In genomic region chr12:71017242-71017571, GRCm38 (mm10) we compare ENCODE assay signal across 8 mouse cellular contexts. TPM values are rescaled to one million over a fixed set of nuclear protein-coding genes. Genes with fewer than 3 reads are reported as not detected.
DNase-seq lines count a peak whose midpoint lies in the region; ATAC-seq and TF ChIP-seq lines count a peak whose summit lies in the region.

No protein-coding gene starts in this region.

- ATAC-seq in intestine, embryonic 16.5 days: no peak
- no peak for ATAC-seq in neural tube, embryonic 14.5 days (ENCODE audit: low read depth)

- H3K4me2 ChIP-seq in intestine, embryonic 16.5 days (ENCODE audit: low read depth, low read length): peak overlapping the region; percentile 67
- peak overlapping the region; percentile 81 for H3K4me2 ChIP-seq in neural tube, embryonic 14.5 days (ENCODE audit: low read depth, low read length)

- TF ChIP-seq CTCF in left cerebral cortex, adult 2 months (IDR thresholded peaks at IDR 0.05): no peak

- H3K4me1 ChIP-seq in embryonic facial prominence, embryonic 10.5 days: peaks cover 22% of the 10 kb centered on the region
- peaks cover 11% of the 10 kb centered on the region for H3K4me1 ChIP-seq in intestine, embryonic 16.5 days (ENCODE audit: control insufficient read depth, insufficient read depth, low read length)
- H3K4me1 ChIP-seq in neural tube, embryonic 14.5 days (ENCODE audit: control insufficient read depth, insufficient read depth, low read length): peaks cover 23% of the 10 kb centered on the region

- H3K9me3 ChIP-seq in embryonic facial prominence, embryonic 10.5 days: no peaks in the 10 kb centered on the region
- no peaks in the 10 kb centered on the region for H3K9me3 ChIP-seq in intestine, embryonic 16.5 days (ENCODE audit: control insufficient read depth, low read length)
- H3K9me3 ChIP-seq in neural tube, embryonic 14.5 days (ENCODE audit: control insufficient read depth, low read length): no peaks in the 10 kb centered on the region

- no peak for DNase-seq in left cerebral cortex, adult 2 months (ENCODE audit: extremely low spot score in 1 of 2, low spot score in 2 of 2)
- no peak for DNase-seq in left cerebral cortex, adult 9 months (ENCODE audit: low spot score in 2 of 2)
- DNase-seq in embryonic facial prominence, embryonic 10.5 days (ENCODE audit: low spot score): no peak
- no peak for DNase-seq in ovary, postnatal 10 days (ENCODE audit: low spot score)
- DNase-seq in spleen, postnatal 10 days (ENCODE audit: low spot score in 2 of 2): no peak
- DNase-seq in gastrocnemius, postnatal 25 days: no peak

- H3K4me3 ChIP-seq in left cerebral cortex, adult 2 months: peak overlapping the region; percentile 63
- peak overlapping the region; percentile 98 for H3K4me3 ChIP-seq in embryonic facial prominence, embryonic 10.5 days
- peak overlapping the region; percentile 100 for H3K4me3 ChIP-seq in intestine, embryonic 16.5 days (ENCODE audit: low read length)
- H3K4me3 ChIP-seq in neural tube, embryonic 14.5 days (ENCODE audit: low read depth, low read length): peak overlapping the region; percentile 97

- peak overlapping the region; percentile 97 for H3K9ac ChIP-seq in intestine, embryonic 16.5 days (ENCODE audit: low read depth, low read length)
- H3K9ac ChIP-seq in neural tube, embryonic 14.5 days (replicated peaks; ENCODE audit: low read depth, low read length): peak overlapping the region; percentile 76; the same call in 1 of the 2 replicates

- intact Hi-C loops in left cerebral cortex, adult 2 months (cut with DNase I): no loop called here

- no peak overlapping the region for H3K27ac ChIP-seq in left cerebral cortex, adult 2 months
- peak overlapping the region; percentile 93 for H3K27ac ChIP-seq in embryonic facial prominence, embryonic 10.5 days (replicated peaks)
- peak overlapping the region; percentile 99 for H3K27ac ChIP-seq in intestine, embryonic 16.5 days (ENCODE audit: low read length)
- peak overlapping the region; percentile 86 for H3K27ac ChIP-seq in neural tube, embryonic 14.5 days (ENCODE audit: low read depth, low read length)

- WGBS in embryonic facial prominence, embryonic 10.5 days: 30% methylated on average over 5 of the region's 5 CpGs
- WGBS in intestine, embryonic 16.5 days: 11% methylated on average over 5 of the region's 5 CpGs
- WGBS in neural tube, embryonic 14.5 days: 21% methylated on average over 5 of the region's 5 CpGs

- peaks cover 44% of the 10 kb centered on the region for H3K36me3 ChIP-seq in embryonic facial prominence, embryonic 10.5 days (replicated peaks)
- H3K36me3 ChIP-seq in intestine, embryonic 16.5 days (ENCODE audit: control insufficient read depth, insufficient read depth, low read length): no peaks in the 10 kb centered on the region
- H3K36me3 ChIP-seq in neural tube, embryonic 14.5 days (ENCODE audit: control insufficient read depth, insufficient read depth, low read length): peaks cover 18% of the 10 kb centered on the region

- H3K27me3 ChIP-seq in embryonic facial prominence, embryonic 10.5 days (replicated peaks; ENCODE audit: low read depth, poor library complexity, severe bottlenecking): no peaks in the 10 kb centered on the region
- H3K27me3 ChIP-seq in intestine, embryonic 16.5 days (replicated peaks; ENCODE audit: control insufficient read depth, insufficient read depth, low read length): no peaks in the 10 kb centered on the region
- no peaks in the 10 kb centered on the region for H3K27me3 ChIP-seq in neural tube, embryonic 14.5 days (ENCODE audit: control insufficient read depth, insufficient read depth, low read length)

RNA-seq across cellular contexts. Expression of gene Arid4a, which starts 1.4 kb away (rescaled TPM):
- total RNA-seq in left cerebral cortex, adult 2 months (2021): 10 to 100 TPM; 35.2 to 36.4 TPM
- polyA plus RNA-seq in embryonic facial prominence, embryonic 10.5 days (2016; fragmentation: Nextera tagmentation; extraction: Ambion mirVana): 26.6 and 26.9 TPM in 2 replicates
- polyA plus RNA-seq in intestine, embryonic 16.5 days (2015; fragmentation: Nextera tagmentation; extraction: Ambion mirVana): 35.1 and 35.8 TPM in 2 replicates
- polyA plus RNA-seq in neural tube, embryonic 14.5 days (2014; fragmentation: Nextera tagmentation; extraction: Ambion mirVana): 44.9 and 45.0 TPM in 2 replicates
- 1 to 10 TPM; 7.8 to 8.1 TPM for total RNA-seq in gastrocnemius, postnatal 25 days (2021)

RNA-seq across cellular contexts. Expression of gene Psma3, which starts 42.8 kb away (rescaled TPM):
- total RNA-seq in left cerebral cortex, adult 2 months (2021): 100 to 1,000 TPM; 170 to 185 TPM
- 682 and 687 TPM in 2 replicates for polyA plus RNA-seq in embryonic facial prominence, embryonic 10.5 days (2016; fragmentation: Nextera tagmentation; extraction: Ambion mirVana)
- polyA plus RNA-seq in intestine, embryonic 16.5 days (2015; fragmentation: Nextera tagmentation; extraction: Ambion mirVana): 516 and 562 TPM in 2 replicates
- polyA plus RNA-seq in neural tube, embryonic 14.5 days (2014; fragmentation: Nextera tagmentation; extraction: Ambion mirVana): 542 and 609 TPM in 2 replicates
- total RNA-seq in gastrocnemius, postnatal 25 days (2021): 100 to 1,000 TPM; 326 to 347 TPM
